Mouse (Mus musculus): ENCODE measurements around the gene Rnf144b.

- TF ChIP-seq CTCF (IDR thresholded peaks at IDR 0.05; ENCODE audit: control insufficient read depth, insufficient read depth, insufficient replicate concordance, low read depth, low read length): no peak
- no peak for TF ChIP-seq POLR2A (IDR thresholded peaks at IDR 0.05; ENCODE audit: control insufficient read depth, low read depth, low read length)
Observed at GRCm38 (mm10) chr13:47214895-47215294, 92.4 kb downstream of the Rnf144b start.

Data from testis, adult 2 months (tissue).